Mouse (Mus musculus) MN1 (cell line): Measurements from ENCODE around the gene Crtc3.

Experiments used
- DNase-seq: peaks from one replicate; pipeline ENCODE4 v3.0.0-alpha.2; 2016; ENCODE audit warnings: low spot score

Crtc3 gene

GRCm38 (mm10) chr7:80638460-80638859 lies 50.2 kb downstream of the Crtc3 start:
- no peak for DNase-seq

GRCm38 (mm10) chr7:80636953-80637800 lies 51.5 kb downstream of the Crtc3 start:
- DNase-seq, result no peak

- no peak for DNase-seq
Observed at GRCm38 (mm10) chr7:80636288-80636952, 52.3 kb downstream of the Crtc3 start.

DNA sequence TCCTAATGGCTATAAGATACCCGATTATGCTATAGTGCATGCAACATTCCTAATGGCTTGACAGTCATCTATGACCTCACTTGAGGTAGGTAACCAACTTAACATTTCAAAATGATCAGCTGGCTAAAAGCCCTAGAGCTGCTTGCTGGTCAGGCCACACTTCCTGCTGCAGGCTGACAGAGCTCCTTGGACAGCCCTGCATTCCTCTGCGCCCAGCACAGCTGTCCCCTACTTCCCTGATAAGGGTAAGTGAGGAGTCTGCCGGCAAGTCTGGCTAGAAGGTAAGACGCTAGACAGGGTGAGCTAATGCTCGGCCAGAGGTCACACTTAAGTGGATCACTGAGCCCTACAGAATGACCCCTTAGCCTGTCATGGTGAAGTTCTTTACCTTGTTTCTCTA lies 52.8 kb downstream of the Crtc3 start:
- no peak for DNase-seq

- no peak for DNase-seq
Observed at GRCm38 (mm10) chr7:80634741-80635140, 53.9 kb downstream of the Crtc3 start.

- DNase-seq, result no peak
Observed at GRCm38 (mm10) chr7:80633635-80634034, 55.0 kb downstream of the Crtc3 start.

GRCm38 (mm10) chr7:80631993-80632392 lies 56.7 kb downstream of the Crtc3 start:
- peak; percentile 42 for DNase-seq

DNA sequence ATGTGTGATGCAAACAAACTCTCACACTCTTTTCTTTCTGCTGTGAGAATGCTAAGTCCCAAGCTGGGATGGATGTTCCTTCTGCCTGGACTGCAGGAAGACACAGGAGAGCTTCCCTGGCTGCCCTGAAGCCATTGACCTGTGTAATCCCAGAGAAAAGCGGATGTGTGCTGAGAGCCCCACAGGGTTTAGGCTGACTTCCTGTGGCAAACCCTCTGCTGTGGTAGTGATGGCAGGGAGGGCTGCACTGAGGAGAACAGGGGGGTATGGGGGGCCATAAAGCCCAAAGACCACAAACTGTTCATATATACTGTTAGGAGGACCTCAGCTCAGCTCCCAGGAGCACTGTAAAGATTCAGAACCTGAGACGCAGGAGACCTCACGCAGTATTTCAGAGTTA lies 57.3 kb downstream of the Crtc3 start:
- no peak for DNase-seq

DNA sequence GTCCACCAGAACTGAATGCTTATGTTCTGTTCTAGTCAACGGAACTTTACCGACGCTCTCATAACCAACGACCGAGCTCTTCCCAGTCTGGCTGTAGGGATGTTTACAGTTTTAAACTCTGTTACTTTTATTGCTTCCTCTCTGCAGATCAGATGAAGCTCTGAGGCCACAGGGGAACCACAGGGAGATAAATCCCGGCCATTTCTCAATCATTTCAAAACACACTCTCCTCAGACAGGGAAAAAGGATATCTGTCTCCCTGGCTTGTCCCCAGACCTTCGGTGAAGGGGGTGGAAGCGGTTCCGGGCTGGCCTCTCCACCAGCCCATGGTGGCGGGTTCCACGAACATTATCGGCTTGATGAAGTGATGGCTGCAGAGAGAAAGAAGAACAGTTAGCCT lies 59.3 kb downstream of the Crtc3 start:
- no peak for DNase-seq

DNA sequence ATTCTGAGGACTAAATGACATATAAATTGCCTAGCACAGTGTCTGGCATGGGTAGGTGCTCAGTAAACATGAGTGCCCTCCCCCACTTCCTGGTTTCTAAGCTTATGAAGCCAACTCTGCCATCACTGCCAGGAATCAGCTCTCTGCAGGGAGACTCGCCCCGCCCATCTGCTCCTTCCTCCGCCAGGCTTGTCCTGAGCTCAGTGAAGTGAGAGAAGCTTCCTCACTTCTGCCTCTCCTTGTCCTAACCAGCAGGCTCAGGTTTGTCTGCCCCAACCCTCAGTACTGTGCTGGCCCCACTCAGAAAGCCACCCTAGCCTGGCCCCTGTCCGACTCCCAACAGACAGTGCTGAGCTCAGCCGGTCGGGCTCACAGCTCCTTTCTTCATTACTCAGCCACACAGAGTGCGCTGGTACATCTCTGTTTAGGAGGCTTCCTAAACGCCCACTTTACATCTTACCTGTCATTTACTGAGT lies 59.9 kb downstream of the Crtc3 start:
- peak; percentile 71 for DNase-seq

GRCm38 (mm10) chr7:80626943-80627342 lies 61.7 kb downstream of the Crtc3 start:
- DNase-seq, result no peak

DNA sequence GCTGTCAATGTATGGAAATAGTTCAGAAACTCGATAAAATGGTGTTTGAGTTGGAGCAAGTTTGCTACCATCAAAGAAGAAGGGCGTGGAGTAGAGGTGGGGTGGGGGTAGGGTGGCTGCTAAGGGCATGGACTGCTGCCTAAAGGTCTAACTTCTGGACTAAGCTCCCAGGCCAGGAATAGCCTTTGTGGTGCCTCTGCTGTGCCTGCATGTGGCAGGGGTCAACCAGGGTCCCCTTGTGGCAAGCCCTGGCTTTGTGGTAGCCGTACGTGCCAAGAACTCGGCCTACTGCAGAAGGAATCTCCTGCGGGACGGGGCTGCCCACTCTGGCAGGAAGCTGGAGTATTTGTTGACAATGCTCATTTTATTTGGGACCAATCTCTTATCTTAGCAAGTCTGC lies 62.8 kb downstream of the Crtc3 start:
- no peak for DNase-seq

GRCm38 (mm10) chr7:80623276-80623675 lies 65.4 kb downstream of the Crtc3 start:
- no peak for DNase-seq

DNA sequence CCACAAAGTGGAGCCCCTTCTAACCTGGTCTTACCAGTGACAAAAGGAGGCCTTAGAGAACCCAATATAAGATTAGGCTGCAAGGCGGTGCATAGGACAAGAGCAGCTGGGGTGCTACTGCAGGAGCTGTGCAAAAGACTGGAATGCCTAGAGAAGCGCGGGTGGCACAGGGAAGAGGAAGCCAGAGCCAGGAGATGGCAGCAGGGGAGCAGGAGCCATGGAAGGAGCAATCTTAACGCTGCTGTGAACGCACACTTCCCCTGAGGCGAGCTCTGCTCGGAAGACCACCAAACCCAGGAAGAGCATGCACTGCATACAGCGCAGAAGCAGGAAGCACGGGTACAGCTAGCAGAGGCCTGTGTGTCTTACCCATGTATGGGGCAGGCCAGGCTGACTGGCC lies 72.6 kb downstream of the Crtc3 start:
- DNase-seq, result no peak

DNA sequence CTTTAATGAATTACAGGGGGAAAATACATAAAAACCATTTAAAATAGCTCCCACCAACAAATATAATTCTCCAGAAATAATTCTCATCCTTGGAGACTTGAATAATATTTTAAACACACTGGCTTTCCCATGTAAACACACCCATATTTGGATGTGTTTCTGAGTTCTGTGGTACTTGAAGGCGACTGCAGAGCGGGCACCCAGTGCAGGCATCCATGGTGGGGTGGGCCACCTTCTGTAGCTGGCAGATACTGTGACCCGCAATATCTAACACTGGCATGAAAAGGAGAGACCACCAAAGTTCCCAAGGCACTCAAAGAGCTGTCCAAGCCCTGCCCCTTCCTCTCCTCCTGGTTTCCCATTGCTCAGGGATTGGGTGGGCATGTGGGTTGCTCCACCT lies 74.6 kb downstream of the Crtc3 start:
- DNase-seq, result no peak

DNA sequence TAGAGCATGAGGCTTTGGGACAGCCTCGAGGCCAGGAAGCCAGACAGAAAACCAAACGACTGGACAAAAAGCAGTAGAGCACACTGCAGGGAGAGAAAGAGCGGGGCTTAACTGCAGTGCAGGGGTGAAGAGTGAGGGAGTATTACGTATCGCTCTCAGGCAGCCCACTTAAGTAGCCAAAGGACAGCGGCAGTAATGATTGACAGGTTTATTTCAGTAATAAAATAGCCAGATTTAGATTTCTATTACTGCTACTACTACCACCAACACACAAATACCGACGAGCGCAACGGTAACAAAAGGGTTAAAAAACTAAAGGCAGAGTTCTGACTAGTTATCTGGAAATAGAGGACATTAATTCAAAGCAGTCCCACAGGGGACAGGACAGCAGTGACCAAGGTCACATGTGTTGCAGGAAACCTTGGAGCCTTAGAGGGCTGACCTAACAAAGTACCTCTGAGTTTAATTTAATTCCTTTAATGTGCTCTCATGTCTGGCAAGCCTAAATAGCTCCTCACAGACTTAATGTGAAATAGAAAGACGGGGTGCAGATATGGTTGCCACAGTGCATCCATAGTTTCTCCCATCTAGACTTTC lies 76.4 kb downstream of the Crtc3 start:
- DNase-seq, result no peak

DNA sequence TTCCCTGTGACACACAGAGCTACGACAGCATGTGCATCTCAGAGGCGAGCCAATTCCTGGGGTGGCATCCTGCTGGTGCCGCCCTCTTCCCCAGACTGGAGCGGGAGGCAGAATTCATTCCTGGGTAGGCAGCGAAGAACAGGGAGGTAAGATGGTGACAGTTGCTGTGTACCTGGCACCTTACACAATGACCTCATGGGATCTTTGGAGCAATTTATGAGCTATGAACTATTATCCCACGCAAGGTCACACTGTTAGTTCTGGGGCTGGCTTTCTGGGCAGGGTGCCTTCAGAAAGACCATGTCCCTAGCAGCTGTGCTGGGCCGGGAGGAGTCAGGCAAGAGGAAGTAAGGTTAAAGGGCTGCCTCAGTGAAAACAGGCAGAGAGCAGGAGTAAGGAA lies 77.0 kb downstream of the Crtc3 start:
- DNase-seq, result no peak

DNA sequence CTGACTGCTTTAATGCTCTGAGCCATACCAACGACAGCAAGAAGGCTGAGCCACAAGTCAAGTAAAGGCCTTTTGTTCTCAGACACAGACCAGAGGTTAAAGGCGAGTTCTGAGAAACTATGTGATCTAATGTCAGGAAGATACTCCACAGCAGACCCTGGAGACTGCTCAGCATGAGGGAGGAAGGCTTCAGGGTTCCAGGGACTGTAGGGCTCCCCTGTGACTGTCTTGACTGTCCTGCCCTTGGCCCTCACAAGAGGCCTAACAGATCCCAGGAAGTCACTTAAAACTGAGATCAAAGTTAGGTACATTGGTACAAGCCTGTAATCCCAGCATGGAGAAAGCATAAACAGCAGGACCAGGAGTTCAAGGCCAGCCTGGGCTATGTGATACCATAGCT lies 81.2 kb downstream of the Crtc3 start:
- DNase-seq, result no peak

DNA sequence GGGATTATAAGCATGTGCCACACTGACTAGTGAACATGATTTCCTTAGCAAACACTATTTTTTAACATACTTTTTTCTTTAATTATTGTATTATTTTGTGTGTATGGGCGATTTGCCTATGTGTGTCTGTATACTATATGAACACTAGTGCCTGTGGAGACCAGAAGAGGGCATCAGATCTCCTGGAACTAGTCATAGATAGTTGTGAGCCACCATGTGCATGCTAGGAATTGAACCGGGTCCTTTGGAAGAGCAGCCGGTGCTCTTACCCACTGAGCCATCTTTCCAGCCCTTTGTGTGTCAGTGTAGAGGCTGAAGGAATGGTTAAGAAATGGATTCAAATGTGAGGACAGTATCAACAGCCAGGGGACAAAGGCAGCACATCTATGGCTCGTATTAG lies 82.2 kb downstream of the Crtc3 start:
- no peak for DNase-seq

GRCm38 (mm10) chr7:80605557-80605930 lies 83.1 kb downstream of the Crtc3 start:
- DNase-seq, result peak; percentile 56

GRCm38 (mm10) chr7:80604908-80605556 lies 83.6 kb downstream of the Crtc3 start:
- DNase-seq, result peak; percentile 14

DNA sequence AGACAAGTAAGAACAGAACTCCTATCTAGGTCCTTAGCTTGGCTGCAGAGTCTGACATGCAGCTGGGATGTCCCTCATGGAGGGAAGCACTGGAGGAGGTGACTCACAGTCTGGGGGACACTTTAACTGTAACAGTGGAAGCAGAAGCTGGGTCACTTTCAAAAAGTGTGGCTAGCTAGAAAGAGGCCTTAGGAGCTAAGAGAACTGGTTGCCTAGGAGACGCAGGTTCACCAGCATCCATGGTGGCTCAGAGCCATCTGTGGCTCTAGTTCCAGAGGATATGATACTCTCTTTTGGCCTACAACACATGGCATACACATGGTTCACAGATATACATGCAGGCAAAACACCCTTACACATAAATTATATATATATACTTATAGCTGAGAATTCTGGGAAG lies 86.1 kb downstream of the Crtc3 start:
- DNase-seq, result no peak
